Mouse (Mus musculus): ENCODE results near the gene Pfkfb2. TPM values are rescaled to one million over a fixed set of nuclear protein-coding genes. Genes with fewer than 3 reads are reported as not detected.
A peak's percentile ranks its signal among the peaks of the same experiment; 100 is the strongest.

The Pfkfb2 gene
- polyA plus RNA-seq, 1 experiment from 2014 or later = 6.1 TPM

GRCm38 (mm10) chr1:130728708-130729107 lies 345 bp downstream of the Pfkfb2 start:
- peaks cover 4 to 7% of the 10 kb centered on the region in 2 experiments; a peak in 2 of 4 replicates for H3K4me1 ChIP-seq (ENCODE audit: control insufficient read depth in 2 of 2, insufficient read depth in 2 of 2, low read length in 2 of 2)
- no peak overlapping the region for H3K9ac ChIP-seq (ENCODE audit: low read length)
- no peak overlapping the region for H3K4me2 ChIP-seq (ENCODE audit: low read length)
- no peaks in the 10 kb centered on the region for H3K9me3 ChIP-seq (ENCODE audit: control insufficient read depth, low read length)
- no peak overlapping the region for H3K27ac ChIP-seq (replicated peaks in 1 of 2; ENCODE audit: control insufficient read depth in 1 of 2, insufficient read depth in 1 of 2, low read depth in 2 of 2, low read length in 2 of 2)
- WGBS = 90% methylated on average over 3 of the region's 3 CpGs
- no peak for ATAC-seq (ENCODE audit: insufficient number of reproducible peaks, insufficient read depth, low FRiP score, low read depth)
- 0 out of 2 replicates have a peak, but pooled peaks cover 3% of the 10 kb centered on the region for H3K36me3 ChIP-seq (ENCODE audit: control insufficient read depth, insufficient read depth, low read length)
- no peak overlapping the region for H3K4me3 ChIP-seq (ENCODE audit: control insufficient read depth in 1 of 2, insufficient read depth in 1 of 2, low read depth in 1 of 2, low read length in 2 of 2)
- H3K27me3 ChIP-seq (ENCODE audit: control insufficient read depth, insufficient read depth, low read length) = no peaks in the 10 kb centered on the region

GRCm38 (mm10) chr1:130728070-130728469 lies 983 bp downstream of the Pfkfb2 start:
- H3K4me2 ChIP-seq (ENCODE audit: low read length) = no peak overlapping the region
- H3K27me3 ChIP-seq (ENCODE audit: control insufficient read depth, insufficient read depth, low read length) = no peaks in the 10 kb centered on the region
- no peak overlapping the region for H3K4me3 ChIP-seq (ENCODE audit: control insufficient read depth in 1 of 2, insufficient read depth in 1 of 2, low read depth in 1 of 2, low read length in 2 of 2)
- no peak; the same call in 1 of the 2 replicates for ATAC-seq (ENCODE audit: insufficient number of reproducible peaks, insufficient read depth, low FRiP score, low read depth)
- H3K4me1 ChIP-seq (ENCODE audit: control insufficient read depth in 2 of 2, insufficient read depth in 2 of 2, low read length in 2 of 2) = peaks cover 4 to 6% of the 10 kb centered on the region in 2 experiments; a peak in 2 of 4 replicates
- no peaks in the 10 kb centered on the region for H3K9me3 ChIP-seq (ENCODE audit: control insufficient read depth, low read length)
- H3K27ac ChIP-seq (replicated peaks in 1 of 2; ENCODE audit: control insufficient read depth in 1 of 2, insufficient read depth in 1 of 2, low read depth in 2 of 2, low read length in 2 of 2) = no peak overlapping the region
- 49% methylated on average over 1 of the region's 1 CpGs for WGBS
- no peak overlapping the region for H3K9ac ChIP-seq (ENCODE audit: low read length)
- H3K36me3 ChIP-seq (ENCODE audit: control insufficient read depth, insufficient read depth, low read length) = 0 out of 2 replicates have a peak, but pooled peaks cover 3% of the 10 kb centered on the region

GRCm38 (mm10) chr1:130726396-130726795 lies 2.7 kb downstream of the Pfkfb2 start:
- Histone ChIP-seq H3K4me2 (ENCODE audit: low read length) (no peak overlapping the region), H3K4me3 (ENCODE audit: control insufficient read depth in 1 of 2, insufficient read depth in 1 of 2, low read depth in 1 of 2, low read length in 2 of 2) (no peak overlapping the region), H3K36me3 (ENCODE audit: control insufficient read depth, insufficient read depth, low read length) (0 out of 2 replicates have a peak, but pooled peaks cover 3% of the 10 kb centered on the region), H3K27ac (replicated peaks in 1 of 2; ENCODE audit: control insufficient read depth in 1 of 2, insufficient read depth in 1 of 2, low read depth in 2 of 2, low read length in 2 of 2) (no peak overlapping the region), H3K4me1 (ENCODE audit: control insufficient read depth in 2 of 2, insufficient read depth in 2 of 2, low read length in 2 of 2) (no peaks in the 10 kb centered on the region), H3K9me3 (ENCODE audit: control insufficient read depth, low read length) (no peaks in the 10 kb centered on the region), H3K27me3 (ENCODE audit: control insufficient read depth, insufficient read depth, low read length) (no peaks in the 10 kb centered on the region), H3K9ac (ENCODE audit: low read length) (no peak overlapping the region)
- WGBS = 91% methylated on average over 2 of the region's 2 CpGs
- no peak for ATAC-seq (ENCODE audit: insufficient number of reproducible peaks, insufficient read depth, low FRiP score, low read depth)

GRCm38 (mm10) chr1:130724206-130724605 lies 4.8 kb downstream of the Pfkfb2 start:
- H3K27me3 ChIP-seq (ENCODE audit: control insufficient read depth, insufficient read depth, low read length) = no peaks in the 10 kb centered on the region
- 92% methylated on average over 5 of the region's 5 CpGs for WGBS
- H3K4me1 ChIP-seq (ENCODE audit: control insufficient read depth in 2 of 2, insufficient read depth in 2 of 2, low read length in 2 of 2) = no peaks in the 10 kb centered on the region
- H3K36me3 ChIP-seq (ENCODE audit: control insufficient read depth, insufficient read depth, low read length) = peaks cover 8% of the 10 kb centered on the region; the same call in 1 of the 2 replicates
- H3K27ac ChIP-seq (replicated peaks in 1 of 2; ENCODE audit: control insufficient read depth in 1 of 2, insufficient read depth in 1 of 2, low read depth in 2 of 2, low read length in 2 of 2) = no peak overlapping the region
- H3K4me3 ChIP-seq (ENCODE audit: control insufficient read depth in 1 of 2, insufficient read depth in 1 of 2, low read depth in 1 of 2, low read length in 2 of 2) = no peak overlapping the region
- no peak overlapping the region for H3K9ac ChIP-seq (ENCODE audit: low read length)
- ATAC-seq (ENCODE audit: insufficient number of reproducible peaks, insufficient read depth, low FRiP score, low read depth) = no peak
- H3K4me2 ChIP-seq (ENCODE audit: low read length) = no peak overlapping the region
- H3K9me3 ChIP-seq (ENCODE audit: control insufficient read depth, low read length) = no peaks in the 10 kb centered on the region

GRCm38 (mm10) chr1:130717291-130717871 lies 11.7 kb downstream of the Pfkfb2 start, which contains the start of gene Yod1:
Gene Yod1 (plus strand): TSS chr1:130717327.
- Histone ChIP-seq H3K27me3 (ENCODE audit: control insufficient read depth, insufficient read depth, low read length) (no peaks in the 10 kb centered on the region), H3K4me3 (ENCODE audit: control insufficient read depth in 1 of 2, insufficient read depth in 1 of 2, low read depth in 1 of 2, low read length in 2 of 2) (peak within 1 kb of the TSS; percentile 83 to 96), H3K4me2 (ENCODE audit: low read length) (peak within 1 kb of the TSS; percentile 99), H3K36me3 (ENCODE audit: control insufficient read depth, insufficient read depth, low read length) (peaks cover 15% of the 10 kb centered on the region; the same call in 1 of the 2 replicates), H3K9me3 (ENCODE audit: control insufficient read depth, low read length) (no peaks in the 10 kb centered on the region), H3K27ac (replicated peaks in 1 of 2; ENCODE audit: control insufficient read depth in 1 of 2, insufficient read depth in 1 of 2, low read depth in 2 of 2, low read length in 2 of 2) (peak within 1 kb of the TSS; percentile 75 to 80), H3K4me1 (ENCODE audit: control insufficient read depth in 2 of 2, insufficient read depth in 2 of 2, low read length in 2 of 2) (peaks cover 4 to 10% of the 10 kb centered on the region in 2 experiments), H3K9ac (ENCODE audit: low read length) (peak within 1 kb of the TSS; percentile 95)
- peak; percentile 66 for ATAC-seq (ENCODE audit: insufficient number of reproducible peaks, insufficient read depth, low FRiP score, low read depth)
- 1% methylated on average over 54 of the region's 54 CpGs for WGBS

- under 1% methylated on average over 42 of the region's 42 CpGs for WGBS
- Histone ChIP-seq H3K4me3 (ENCODE audit: control insufficient read depth in 1 of 2, insufficient read depth in 1 of 2, low read depth in 1 of 2, low read length in 2 of 2) (peak overlapping the region; percentile 83 to 96), H3K27ac (replicated peaks in 1 of 2; ENCODE audit: control insufficient read depth in 1 of 2, insufficient read depth in 1 of 2, low read depth in 2 of 2, low read length in 2 of 2) (peak overlapping the region; percentile 75 to 80), H3K27me3 (ENCODE audit: control insufficient read depth, insufficient read depth, low read length) (no peaks in the 10 kb centered on the region), H3K9me3 (ENCODE audit: control insufficient read depth, low read length) (no peaks in the 10 kb centered on the region), H3K9ac (ENCODE audit: low read length) (peak overlapping the region; percentile 95), H3K36me3 (ENCODE audit: control insufficient read depth, insufficient read depth, low read length) (peaks cover 15% of the 10 kb centered on the region; the same call in 1 of the 2 replicates), H3K4me2 (ENCODE audit: low read length) (peak overlapping the region; percentile 99), H3K4me1 (ENCODE audit: control insufficient read depth in 2 of 2, insufficient read depth in 2 of 2, low read length in 2 of 2) (peaks cover 4 to 10% of the 10 kb centered on the region in 2 experiments)
- ATAC-seq (ENCODE audit: insufficient number of reproducible peaks, insufficient read depth, low FRiP score, low read depth) = 0 out of 2 replicates have a peak, but pooled peaks have one; percentile 25
Observed at GRCm38 (mm10) chr1:130716513-130717290, 12.4 kb downstream of the Pfkfb2 start.

- Histone ChIP-seq H3K36me3 (ENCODE audit: control insufficient read depth, insufficient read depth, low read length) (peaks cover 18% of the 10 kb centered on the region; the same call in 1 of the 2 replicates), H3K9ac (ENCODE audit: low read length) (peak overlapping the region; percentile 95), H3K4me3 (ENCODE audit: control insufficient read depth in 1 of 2, insufficient read depth in 1 of 2, low read depth in 1 of 2, low read length in 2 of 2) (peak overlapping the region; percentile 83 to 96), H3K4me1 (ENCODE audit: control insufficient read depth in 2 of 2, insufficient read depth in 2 of 2, low read length in 2 of 2) (peaks cover 4 to 10% of the 10 kb centered on the region in 2 experiments), H3K27me3 (ENCODE audit: control insufficient read depth, insufficient read depth, low read length) (no peaks in the 10 kb centered on the region), H3K27ac (replicated peaks in 1 of 2; ENCODE audit: control insufficient read depth in 1 of 2, insufficient read depth in 1 of 2, low read depth in 2 of 2, low read length in 2 of 2) (peak overlapping the region; percentile 75 to 80; a peak in 3 of 4 replicates), H3K9me3 (ENCODE audit: control insufficient read depth, low read length) (no peaks in the 10 kb centered on the region), H3K4me2 (ENCODE audit: low read length) (peak overlapping the region; percentile 99)
- ATAC-seq (ENCODE audit: insufficient number of reproducible peaks, insufficient read depth, low FRiP score, low read depth) = no peak
- 0% methylated on average over 3 of the region's 3 CpGs for WGBS
Observed at GRCm38 (mm10) chr1:130716218-130716512, 12.9 kb downstream of the Pfkfb2 start.

Measured in heart, embryonic 14.5 days (tissue).